Mouse (Mus musculus): Measurements from ENCODE around the gene Gpatch4.

GRCm38 (mm10) chr3:88101736-88102135 is 58.8 kb downstream of the Gpatch4 start:
- TF ChIP-seq POLR2A (IDR thresholded peaks at IDR 0.05; ENCODE audit: control insufficient read depth in 1 of 2, insufficient read depth in 1 of 2, low read depth in 1 of 2, low read length in 2 of 2, poor library complexity in 1 of 2) = no peak
- TF ChIP-seq NRF1 (IDR thresholded peaks at IDR 0.05; ENCODE audit: insufficient read depth, low read depth, low read length, poor library complexity, severe bottlenecking) = no peak
- TF ChIP-seq CTCF (IDR thresholded peaks at IDR 0.05 in 2 of 3, conservative IDR thresholded peaks at IDR 0.05 in 1 of 3; ENCODE audit: control insufficient read depth in 1 of 3, insufficient read depth in 1 of 3, low read depth in 2 of 3, low read length in 3 of 3, poor library complexity in 1 of 3, severe bottlenecking in 1 of 3) = no peak
- TF ChIP-seq TBP (IDR thresholded peaks at IDR 0.05; ENCODE audit: low read depth, low read length) = no peak
